In the genomic region with DNA sequence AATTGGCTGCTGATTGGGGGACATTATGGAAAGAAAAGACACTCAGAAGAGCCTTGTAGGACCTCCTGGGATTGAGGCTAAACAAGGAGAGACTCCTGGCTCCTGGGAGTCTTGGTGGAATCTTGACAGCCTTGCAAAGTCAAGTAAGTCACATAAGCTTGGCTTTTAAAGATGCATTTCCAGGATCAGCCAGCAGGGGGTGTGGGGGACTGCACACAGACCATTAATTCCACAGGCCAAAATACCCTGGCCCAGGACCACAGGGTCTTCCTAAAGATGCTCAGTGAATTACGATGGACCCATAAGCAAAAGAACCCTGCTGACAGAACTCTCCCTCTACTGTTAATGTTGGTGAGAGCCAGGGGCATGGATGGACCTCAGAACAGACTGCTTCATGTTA, we compare ENCODE assay signal across 8 mouse cellular contexts.
DNase-seq lines count a peak whose midpoint lies in the region; ATAC-seq and TF ChIP-seq lines count a peak whose summit lies in the region.

No protein-coding gene starts in this region.

- H3K4me2 ChIP-seq in intestine, postnatal 0 days (replicated peaks; ENCODE audit: low read depth), result no peak overlapping the region
- H3K4me2 ChIP-seq in intestine, embryonic 15.5 days (replicated peaks), result no peak overlapping the region
- no peak overlapping the region for H3K4me2 ChIP-seq in liver, embryonic 11.5 days
- no peak overlapping the region for H3K4me2 ChIP-seq in stomach, postnatal 0 days (replicated peaks; ENCODE audit: low read depth)

- H3K4me1 ChIP-seq in intestine, postnatal 0 days (replicated peaks; ENCODE audit: control insufficient read depth, insufficient read depth, low read length), result no peaks in the 10 kb centered on the region; the same call in 1 of the 2 replicates
- H3K4me1 ChIP-seq in intestine, embryonic 15.5 days (replicated peaks), result peaks cover 14% of the 10 kb centered on the region
- H3K4me1 ChIP-seq in ES-Bruce4 (ENCODE audit: control insufficient read depth, insufficient read depth, low read length), result peaks cover 4% of the 10 kb centered on the region
- H3K4me1 ChIP-seq in liver, embryonic 11.5 days (replicated peaks; ENCODE audit: control insufficient read depth, insufficient read depth, low read length), result peaks cover 12% of the 10 kb centered on the region
- peaks cover 9% of the 10 kb centered on the region; the same call in 1 of the 2 replicates for H3K4me1 ChIP-seq in stomach, postnatal 0 days (replicated peaks; ENCODE audit: control insufficient read depth, insufficient read depth)

- ATAC-seq in intestine, postnatal 0 days, result no peak
- ATAC-seq in intestine, embryonic 15.5 days, result no peak
- no peak for ATAC-seq in liver, embryonic 11.5 days (replicated peaks; ENCODE audit: low FRiP score)
- ATAC-seq in stomach, postnatal 0 days (ENCODE audit: low FRiP score, low TSS enrichment), result no peak

- TF ChIP-seq POLR2A in ES-Bruce4 (IDR thresholded peaks at IDR 0.05; ENCODE audit: insufficient read depth, low read length), result no peak

- no peak overlapping the region for H3K27ac ChIP-seq in intestine, postnatal 0 days (ENCODE audit: low read depth, low read length)
- no peak overlapping the region for H3K27ac ChIP-seq in intestine, embryonic 15.5 days
- no peak overlapping the region for H3K27ac ChIP-seq in ES-Bruce4 (ENCODE audit: insufficient read depth, low read length)
- H3K27ac ChIP-seq in liver, embryonic 11.5 days (ENCODE audit: low read depth, low read length), result no peak overlapping the region
- H3K27ac ChIP-seq in stomach, postnatal 0 days (replicated peaks), result no peak overlapping the region

- WGBS in intestine, postnatal 0 days, result 66% methylated on average over 1 of the region's 1 CpGs
- WGBS in intestine, embryonic 15.5 days, result 53% methylated on average over 1 of the region's 1 CpGs
- WGBS in liver, embryonic 11.5 days, result 51% methylated on average over 1 of the region's 1 CpGs
- 48% methylated on average over 1 of the region's 1 CpGs for WGBS in stomach, postnatal 0 days

- no peak for TF ChIP-seq EP300 in ES-Bruce4 (IDR thresholded peaks at IDR 0.05; ENCODE audit: insufficient read depth, low read depth, low read length)
- no peak for TF ChIP-seq EP300 in stomach, postnatal 0 days (optimal IDR thresholded peaks at IDR 0.05)

- no peaks in the 10 kb centered on the region for H3K36me3 ChIP-seq in intestine, postnatal 0 days (ENCODE audit: control insufficient read depth, insufficient read depth)
- no peaks in the 10 kb centered on the region for H3K36me3 ChIP-seq in intestine, embryonic 15.5 days
- H3K36me3 ChIP-seq in ES-Bruce4 (ENCODE audit: control insufficient read depth, insufficient read depth, low read length, poor library complexity, severe bottlenecking), result no peaks in the 10 kb centered on the region
- H3K36me3 ChIP-seq in liver, embryonic 11.5 days (ENCODE audit: control insufficient read depth, insufficient read depth, low read length), result 0 out of 2 replicates have a peak, but pooled peaks cover 2% of the 10 kb centered on the region
- H3K36me3 ChIP-seq in stomach, postnatal 0 days (ENCODE audit: control insufficient read depth, insufficient read depth, low read length), result no peaks in the 10 kb centered on the region

- H3K9me3 ChIP-seq in intestine, postnatal 0 days (ENCODE audit: control insufficient read depth), result no peaks in the 10 kb centered on the region
- H3K9me3 ChIP-seq in intestine, embryonic 15.5 days, result no peaks in the 10 kb centered on the region
- H3K9me3 ChIP-seq in ES-Bruce4 (replicated peaks; ENCODE audit: control insufficient read depth, insufficient read depth, low read length, poor library complexity, severe bottlenecking), result no peaks in the 10 kb centered on the region
- no peaks in the 10 kb centered on the region for H3K9me3 ChIP-seq in liver, embryonic 11.5 days (ENCODE audit: control insufficient read depth, low read length)
- H3K9me3 ChIP-seq in stomach, postnatal 0 days (ENCODE audit: control insufficient read depth, low read length), result no peaks in the 10 kb centered on the region

- 0 out of 2 replicates have a peak, but pooled peaks cover 6% of the 10 kb centered on the region for H3K27me3 ChIP-seq in intestine, postnatal 0 days (replicated peaks; ENCODE audit: control insufficient read depth, insufficient read depth, low read length)
- H3K27me3 ChIP-seq in intestine, embryonic 15.5 days (replicated peaks), result no peaks in the 10 kb centered on the region
- H3K27me3 ChIP-seq in ES-Bruce4 (ENCODE audit: control insufficient read depth, insufficient read depth, low read length, poor library complexity, severe bottlenecking), result no peaks in the 10 kb centered on the region
- no peaks in the 10 kb centered on the region; the same call in none of the 2 replicates for H3K27me3 ChIP-seq in liver, embryonic 11.5 days (replicated peaks; ENCODE audit: control insufficient read depth, insufficient read depth, low read length)
- H3K27me3 ChIP-seq in stomach, postnatal 0 days (ENCODE audit: control insufficient read depth, insufficient read depth, low read length), result no peaks in the 10 kb centered on the region

- no peak overlapping the region for H3K4me3 ChIP-seq in intestine, postnatal 0 days (ENCODE audit: low read depth, low read length)
- no peak overlapping the region for H3K4me3 ChIP-seq in intestine, embryonic 15.5 days (replicated peaks)
- H3K4me3 ChIP-seq in ES-Bruce4 (ENCODE audit: low read depth, low read length), result no peak overlapping the region
- no peak overlapping the region for H3K4me3 ChIP-seq in liver, embryonic 11.5 days (ENCODE audit: low read depth, low read length)
- no peak overlapping the region for H3K4me3 ChIP-seq in stomach, postnatal 0 days (ENCODE audit: low read depth, low read length)

- peak; percentile 87 for TF ChIP-seq CTCF in intestine, postnatal 0 days (IDR thresholded peaks at IDR 0.05; ENCODE audit: low read depth)
- TF ChIP-seq CTCF in ES-Bruce4 (IDR thresholded peaks at IDR 0.05; ENCODE audit: low read depth, low read length), result peak; percentile 65
- TF ChIP-seq CTCF in stomach, postnatal 0 days (IDR thresholded peaks at IDR 0.05; ENCODE audit: low read depth), result peak; percentile 84

- DNase-seq in A20 (ENCODE audit: low read depth, low spot score), result peak; percentile 66
- DNase-seq in embryo, embryonic 10.5 days (ENCODE audit: low spot score), result peak; percentile 88
- peak; percentile 59 for DNase-seq in liver, embryonic 11.5 days (ENCODE audit: low spot score)
- DNase-seq in stomach, postnatal 0 days (ENCODE audit: low spot score), result peak; percentile 73
- no peak for DNase-seq in adrenal gland, adult 2 months

- no peak overlapping the region for H3K9ac ChIP-seq in intestine, postnatal 0 days (ENCODE audit: low read depth, low read length)
- H3K9ac ChIP-seq in intestine, embryonic 15.5 days, result no peak overlapping the region
- H3K9ac ChIP-seq in ES-Bruce4 (ENCODE audit: low read depth, poor library complexity, severe bottlenecking), result no peak overlapping the region
- H3K9ac ChIP-seq in liver, embryonic 11.5 days (ENCODE audit: low read depth, low read length), result no peak overlapping the region
- no peak overlapping the region for H3K9ac ChIP-seq in stomach, postnatal 0 days (ENCODE audit: low read length)
